Mouse (Mus musculus) layer of hippocampus, adult 8-10 months (tissue): ENCODE measurements around the gene Olfr1368. TPM values are rescaled to one million over a fixed set of nuclear protein-coding genes. Genes with fewer than 3 reads are reported as not detected.
"Not testable (repeated sequence)": the region's sequence is repeated elsewhere in the genome, so short reads cannot be mapped to it uniquely, and the experiment has no call there.

ENCODE experiments used
- DNase-seq, 2 experiments: peaks; one replicate each; pipeline ENCODE4 v3.0.0; 2022; ENCODE audit warnings: low spot score in 2 of 2
- total RNA-seq, 4 experiments: library from RNA; stranded (reverse); gene quantifications; 2 replicates each; pipeline ENCODE4 v1.2.4; 2022

Gene Olfr1368
- total RNA-seq, 4 experiments from 2014 or later, result not detected

- DNase-seq, result no peak
These were observed 22.2 kb upstream of the Olfr1368 start for GRCm38 (mm10) chr13:21167910-21168300.

DNA sequence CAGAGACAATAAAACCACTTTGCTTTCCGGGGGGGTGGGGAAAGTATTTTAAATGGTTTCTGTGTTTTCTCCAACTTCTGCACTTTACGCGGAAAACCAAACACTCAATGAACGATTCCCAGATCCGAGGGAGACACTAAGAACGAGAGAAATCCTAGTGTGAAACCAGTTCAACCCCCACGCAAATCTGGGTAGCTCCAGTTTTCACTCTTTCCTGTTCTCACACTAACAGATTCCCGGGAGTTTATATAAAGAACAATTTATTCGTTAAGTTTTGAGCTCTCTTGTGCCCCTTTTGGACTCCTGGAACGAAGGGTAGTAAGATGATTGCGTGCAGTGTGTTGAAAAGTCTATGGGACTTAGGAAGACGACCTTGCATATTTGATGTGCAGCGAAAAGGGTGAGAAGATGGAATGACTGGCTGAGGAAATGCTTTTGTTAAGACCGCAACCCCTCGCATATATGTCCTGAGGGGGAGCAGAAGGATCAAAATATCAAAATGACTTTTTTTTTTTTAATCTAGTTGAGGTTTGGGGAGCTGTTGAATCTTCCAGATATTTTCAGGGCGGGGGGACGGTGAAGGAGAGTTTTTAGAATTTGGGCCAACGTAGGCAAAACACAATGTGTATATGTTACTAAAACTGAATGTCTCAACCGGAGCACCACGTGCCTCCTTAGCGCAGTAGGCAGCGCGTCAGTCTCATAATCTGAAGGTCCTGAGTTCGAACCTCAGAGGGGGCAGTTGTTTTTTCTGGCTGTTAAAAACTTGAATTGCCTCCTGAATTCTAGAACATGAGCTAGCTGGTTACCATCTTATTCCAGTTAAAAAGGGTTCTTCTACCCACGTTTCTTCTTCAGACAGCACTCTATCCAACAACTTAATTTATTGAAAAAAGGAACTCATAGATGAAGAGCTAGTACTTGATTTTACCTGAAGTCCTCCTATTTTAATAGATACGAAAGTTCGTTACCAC, 21.6 kb upstream of the Olfr1368 start:
- peak; percentile 79 to 87 for DNase-seq

DNA sequence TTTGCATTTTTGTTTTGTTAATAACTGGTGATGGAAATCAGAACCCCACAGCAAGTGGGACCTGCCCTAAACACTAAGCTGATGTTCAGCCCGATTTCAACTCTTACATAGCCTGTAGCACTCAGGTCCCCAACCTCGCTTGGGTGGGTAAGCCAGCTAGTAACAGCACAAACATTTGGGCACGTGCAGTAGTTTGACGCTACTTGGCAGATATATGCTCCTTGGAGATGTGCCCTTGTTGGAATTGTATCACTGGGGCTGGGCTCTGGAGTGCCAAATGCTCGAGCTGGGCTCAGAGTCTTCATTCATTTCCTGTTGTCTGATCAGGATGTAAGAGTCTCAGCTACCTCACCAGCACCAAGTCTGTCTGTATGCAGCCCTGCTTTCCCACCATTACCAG, 16.9 kb upstream of the Olfr1368 start:
- DNase-seq, result no peak

DNA sequence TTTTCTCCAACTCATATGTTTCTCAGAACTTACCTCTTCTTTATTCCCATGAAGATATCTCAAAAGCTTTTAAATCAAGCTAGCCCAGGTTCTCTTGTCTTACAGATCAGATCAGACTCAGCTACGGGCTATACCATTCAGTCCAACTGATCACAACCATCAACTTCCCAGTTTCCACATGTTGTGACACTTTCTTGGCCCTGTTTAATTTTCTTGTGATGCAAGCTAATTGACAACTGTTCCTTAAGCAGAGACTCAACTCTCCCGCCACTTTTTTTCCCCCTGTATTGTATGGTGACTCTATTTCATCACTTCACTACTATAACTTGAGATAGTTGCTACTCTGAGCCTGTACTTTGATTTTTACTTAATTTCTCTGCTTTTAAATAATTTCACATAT, 15.9 kb upstream of the Olfr1368 start:
- DNase-seq, result no peak

DNA sequence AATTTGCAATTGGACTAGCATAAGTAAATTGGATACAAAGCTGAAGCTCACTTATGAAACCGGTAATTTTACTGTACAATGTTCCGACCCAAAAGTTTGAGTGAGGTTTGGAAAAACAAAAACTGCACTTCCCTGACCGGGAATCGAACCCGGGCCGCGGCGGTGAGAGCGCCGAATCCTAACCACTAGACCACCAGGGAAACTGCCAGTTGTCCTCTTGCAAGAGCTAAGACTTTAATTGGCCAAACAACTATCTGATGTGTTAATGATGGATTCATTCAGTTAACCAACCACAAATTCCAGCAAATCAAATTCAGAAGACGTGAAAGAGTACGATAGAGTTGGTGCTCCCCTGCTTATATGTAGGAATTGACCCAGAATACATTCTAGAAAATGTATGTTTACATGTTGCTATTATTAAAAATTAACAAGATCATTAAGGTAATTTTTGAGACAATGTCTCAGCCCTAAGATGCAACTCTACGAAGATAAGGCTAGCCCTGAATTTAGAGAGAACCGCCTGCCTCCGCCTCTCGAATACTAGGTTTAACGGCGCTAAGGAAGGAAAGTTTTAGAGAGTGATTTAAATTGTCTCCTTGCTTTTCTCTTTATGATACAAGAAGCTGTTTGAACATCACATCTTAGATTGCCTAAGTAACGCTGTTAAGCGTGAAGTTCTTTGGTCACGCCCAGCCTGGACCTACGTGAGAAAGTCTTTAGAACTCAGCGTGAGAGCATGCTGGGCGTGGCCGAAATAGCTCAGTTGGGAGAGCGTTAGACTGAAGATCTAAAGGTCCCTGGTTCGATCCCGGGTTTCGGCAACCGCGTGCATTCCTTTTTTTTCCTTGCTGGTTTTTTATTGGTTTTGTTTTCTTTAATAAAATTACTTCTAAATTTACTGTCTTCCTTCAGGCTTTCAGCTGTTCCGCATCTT, 15.3 kb upstream of the Olfr1368 start:
- DNase-seq, result peak; percentile 82 to 96

GRCm38 (mm10) chr13:21160041-21160511, 14.4 kb upstream of the Olfr1368 start:
- DNase-seq, result no peak

GRCm38 (mm10) chr13:21159475-21159819, 13.8 kb upstream of the Olfr1368 start:
- DNase-seq, result no peak

DNA sequence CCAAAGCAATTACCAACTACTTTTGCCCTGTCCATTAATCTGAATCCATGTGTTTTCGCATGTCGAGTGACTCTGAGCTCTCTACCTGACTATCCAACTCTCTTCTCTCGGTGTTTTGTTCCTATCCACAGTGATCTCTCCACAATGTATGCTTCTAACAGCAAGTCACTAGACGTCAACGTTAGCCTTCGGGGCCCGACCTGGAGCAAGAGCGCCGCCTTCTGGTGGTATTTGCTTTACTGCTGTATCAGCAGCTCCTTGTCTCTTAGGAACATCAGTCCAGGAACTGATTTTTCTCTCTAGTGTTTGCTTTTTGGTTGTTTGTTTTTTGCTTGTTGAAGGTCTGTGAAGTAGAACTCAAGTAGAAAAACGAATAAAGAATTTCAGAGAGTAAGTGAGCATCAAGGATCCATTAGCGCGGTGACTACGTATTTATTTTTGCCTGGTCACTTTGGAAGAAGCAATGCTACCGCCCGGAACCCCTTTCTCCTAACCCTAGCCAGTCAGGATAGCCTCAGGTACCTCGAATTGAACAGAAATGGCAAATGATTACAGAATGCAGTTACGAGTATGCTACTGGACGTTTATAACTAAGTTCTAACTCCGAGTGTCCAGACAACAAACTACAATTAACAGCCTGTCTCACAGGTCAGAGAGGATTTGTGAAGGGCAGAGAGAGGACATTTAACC, 13.3 kb upstream of the Olfr1368 start:
- peak in 1 of 2 experiments; percentile 85 for DNase-seq

GRCm38 (mm10) chr13:21158071-21158470, 12.4 kb upstream of the Olfr1368 start:
- no peak for DNase-seq

DNA sequence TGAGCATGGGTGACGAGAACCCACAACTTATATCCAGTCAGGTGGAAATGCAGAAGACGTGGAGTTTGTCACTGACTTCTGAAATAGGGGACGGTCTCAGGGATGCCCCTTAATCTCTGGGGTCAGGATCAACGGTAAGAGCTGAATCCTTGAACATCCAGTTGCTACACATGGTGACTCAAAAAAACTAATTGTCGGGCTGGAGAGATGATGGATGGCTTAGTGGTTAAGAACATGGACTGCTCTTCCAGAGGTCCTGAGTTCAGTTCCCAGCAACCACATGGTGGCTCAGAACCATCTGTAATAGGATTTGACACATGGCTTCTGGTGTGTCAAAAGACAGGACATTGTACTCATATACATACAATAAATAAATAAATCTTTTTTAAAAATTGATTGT, 10.2 kb upstream of the Olfr1368 start:
- no peak for DNase-seq

DNA sequence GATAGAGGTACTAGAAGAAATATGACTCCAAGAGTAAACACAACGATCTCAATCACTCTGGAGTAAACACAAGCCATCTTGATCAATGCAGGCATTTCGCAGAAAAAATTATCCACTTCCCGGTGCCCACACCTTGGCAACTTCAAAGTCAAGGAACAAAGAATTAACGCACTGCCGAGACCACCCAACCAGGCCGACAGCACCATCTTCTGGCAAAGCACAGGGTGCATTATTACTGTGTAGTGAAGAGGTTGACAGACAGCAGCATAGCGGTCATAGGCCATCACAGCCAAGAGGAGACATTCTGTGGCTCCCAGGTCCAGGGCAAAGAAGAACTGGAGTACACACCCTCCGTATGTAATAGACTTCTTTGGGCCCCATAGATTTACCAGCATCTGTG, 3.2 kb downstream of the Olfr1368 start:
- DNase-seq, result no peak

DNA sequence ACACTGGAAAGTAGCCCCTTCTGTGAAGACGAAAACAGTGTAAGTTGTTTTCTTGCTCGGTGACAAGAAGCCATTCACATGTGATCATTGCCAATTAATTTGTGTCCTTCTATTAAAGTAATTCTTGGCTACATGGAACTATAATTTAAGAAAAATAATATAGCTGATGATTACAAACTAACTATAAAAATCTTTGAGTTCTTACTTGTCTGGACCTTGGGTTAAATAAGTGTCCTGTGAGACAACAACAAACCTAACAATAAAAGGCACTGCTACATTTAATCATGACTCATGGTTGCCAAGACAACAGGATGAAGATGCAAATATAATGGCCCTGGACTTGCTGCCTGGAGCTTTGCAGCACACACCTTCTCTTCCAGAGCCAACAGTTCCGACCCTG, 16.3 kb downstream of the Olfr1368 start, which contains the start of gene Olfr263:
Gene Olfr263, plus strand, starts transcription at position 301 of the 400 bp plus-strand sequence.
- DNase-seq, result not testable (repeated sequence)

GRCm38 (mm10) chr13:21114121-21114520, 31.5 kb downstream of the Olfr1368 start:
- no peak for DNase-seq

DNA sequence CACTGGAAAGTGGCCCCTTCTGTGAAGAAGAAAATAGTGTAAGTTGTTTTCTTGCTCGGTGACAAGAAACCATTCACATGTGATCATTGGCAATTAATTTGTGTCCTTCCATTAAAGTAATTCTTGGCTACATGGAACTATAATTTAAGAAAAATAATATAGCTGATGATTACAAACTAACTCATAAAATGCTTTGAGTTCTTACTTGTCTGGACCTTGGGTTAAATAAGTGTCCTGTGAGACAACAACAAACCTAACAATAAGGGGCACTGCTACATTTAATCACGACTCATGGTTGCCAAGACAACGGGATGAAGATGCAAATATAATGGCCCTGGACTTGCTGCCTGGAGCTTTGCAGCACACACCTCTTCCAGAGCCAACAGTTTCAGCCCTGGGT, 34.5 kb downstream of the Olfr1368 start, which contains the start of gene Olfr1369-ps1:
Gene Olfr1369-ps1, plus strand, starts transcription at position 301 of the 400 bp plus-strand sequence.
- not testable (repeated sequence) for DNase-seq

DNA sequence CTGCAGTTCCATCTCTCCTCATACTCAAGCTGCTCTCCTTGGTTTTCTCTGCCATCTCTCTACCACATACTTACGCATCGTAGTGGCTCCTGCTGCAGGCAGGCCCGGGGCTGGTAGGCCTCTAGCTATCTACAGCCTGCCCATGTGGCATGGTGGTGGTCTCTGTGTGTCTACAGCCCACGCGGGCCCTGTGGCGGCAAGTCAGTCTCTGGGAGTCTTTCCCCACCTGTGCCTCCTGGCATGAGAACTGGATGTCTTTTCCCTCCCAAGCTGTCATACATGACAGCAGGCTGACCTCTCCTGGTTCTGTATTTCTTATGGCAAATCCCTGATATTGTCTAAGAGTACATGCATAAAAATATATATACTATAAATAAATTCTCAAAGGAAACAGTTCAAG, 35.2 kb downstream of the Olfr1368 start:
- no peak for DNase-seq

- no peak for DNase-seq
These were observed 35.9 kb downstream of the Olfr1368 start for GRCm38 (mm10) chr13:21109759-21110158.

Other genes with a start within 250 kb of the Olfr1368 start
- gene Olfr1370, start 70.9 kb downstream of the Olfr1368 start, total RNA-seq, result not detected
- gene Olfr1369-ps1, start 34.4 kb downstream of the Olfr1368 start, total RNA-seq, result under 1 TPM in 1 of 4 experiments, not detected in 3; 0.08 TPM
- gene Olfr263, start 16.2 kb downstream of the Olfr1368 start, total RNA-seq, result not detected
- 10 to 100 TPM; 37.2 to 44.2 (median 40.2) TPM for gene Trim27, start 33.6 kb upstream of the Olfr1368 start, total RNA-seq
- not detected for gene Gpx5, start 146.9 kb upstream of the Olfr1368 start, total RNA-seq
- not detected for gene Gpx6, start 166.3 kb upstream of the Olfr1368 start, total RNA-seq
- not detected for gene Olfr1367, start 201.0 kb upstream of the Olfr1368 start, total RNA-seq
- gene Zscan12, start 217.0 kb upstream of the Olfr1368 start, total RNA-seq, result 10 to 100 TPM in 1 of 4 experiments, 1 to 10 TPM in 3; 8.1 to 10.1 (median 8.5) TPM